Comparison of ENCODE assay signal across 15 mouse cellular contexts in the genomic region with DNA sequence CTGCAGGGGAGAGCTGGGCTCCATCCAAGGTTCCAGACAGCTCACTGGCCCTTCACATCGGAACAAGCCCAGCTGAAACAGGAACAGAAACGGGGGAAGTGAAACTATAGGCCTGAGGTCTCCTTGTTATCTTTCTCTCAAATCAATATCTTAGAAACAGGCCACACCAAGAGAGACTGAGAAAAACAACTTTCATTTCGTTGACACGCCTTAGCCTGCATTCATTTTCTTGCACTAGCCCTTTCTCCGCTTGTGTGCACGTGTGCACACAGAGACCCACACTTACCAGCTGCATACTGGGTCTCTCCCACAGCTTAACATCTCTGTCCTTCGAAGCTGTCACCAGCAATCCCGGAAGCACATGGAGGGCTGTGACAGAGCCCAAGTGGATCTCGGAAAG. TPM values are rescaled to one million over a fixed set of nuclear protein-coding genes. Genes with fewer than 3 reads are reported as not detected.
DNase-seq lines count a peak whose midpoint lies in the region; ATAC-seq lines count a peak whose summit lies in the region.
"Had no signal": no experiment of that assay in that cellular context is flagged by ENCODE, and none has a peak within 500 bp of the region (broad histone marks: within the 10 kb centered on the region; RNA-seq: fewer than 3 reads in every experiment).

No protein-coding gene starts in this region.

- no peaks in the 10 kb centered on the region for H3K27me3 ChIP-seq in liver, embryonic 16.5 days (ENCODE audit: control insufficient read depth, insufficient read depth, low read depth, low read length)
- H3K27me3 ChIP-seq: limb, embryonic 12.5 days had no signal

- no peak overlapping the region for H3K4me3 ChIP-seq in liver, embryonic 16.5 days (ENCODE audit: low read depth, low read length)
- H3K4me3 ChIP-seq: limb, embryonic 12.5 days had no signal

- peaks cover 22% of the 10 kb centered on the region for H3K36me3 ChIP-seq in liver, embryonic 16.5 days (ENCODE audit: control insufficient read depth, insufficient read depth)

- H3K9me3 ChIP-seq in liver, embryonic 16.5 days (replicated peaks; ENCODE audit: control insufficient read depth, low read length), result no peaks in the 10 kb centered on the region
- H3K9me3 ChIP-seq: limb, embryonic 12.5 days had no signal

- H3K4me1 ChIP-seq in liver, embryonic 16.5 days (ENCODE audit: control insufficient read depth, low read depth, low read length), result no peaks in the 10 kb centered on the region
- H3K4me1 ChIP-seq: limb, embryonic 12.5 days had no signal

- H3K4me2 ChIP-seq in liver, embryonic 16.5 days (ENCODE audit: low read depth, low read length), result no peak overlapping the region
- H3K4me2 ChIP-seq: limb, embryonic 12.5 days had no signal

- WGBS in liver, embryonic 16.5 days (ENCODE audit: insufficient replicate concordance), result 39% methylated on average over 9 of the region's 9 CpGs

- no peak overlapping the region for H3K9ac ChIP-seq in liver, embryonic 16.5 days (ENCODE audit: low read depth, low read length)
- H3K9ac ChIP-seq: limb, embryonic 12.5 days had no signal

- ATAC-seq in liver, embryonic 16.5 days (ENCODE audit: low read depth), result no peak
- peak; percentile 77 for ATAC-seq in CD4-positive, CD25-positive, alpha-beta regulatory T cell, adult 4 months
- ATAC-seq in granulocyte monocyte progenitor cell, adult 5-6 weeks (replicated peaks; ENCODE audit: poor library complexity, severe bottlenecking), result peak; percentile 93
- peak; percentile 84 for ATAC-seq in neutrophil, adult 5-6 weeks (ENCODE audit: extremely low read depth, insufficient number of reproducible peaks, low FRiP score, poor library complexity, severe bottlenecking)

- no peak for DNase-seq in liver
- DNase-seq in left cerebral cortex, adult 18-20 months (ENCODE audit: low spot score in 2 of 2), result no peak
- DNase-seq in urinary bladder, postnatal 14 days (ENCODE audit: low spot score), result no peak
- no peak for DNase-seq in kidney, postnatal 14 days
- DNase-seq: adrenal gland, postnatal 25 days; cerebellum, adult 18-20 months; layer of hippocampus, postnatal 36 days; lung, postnatal 10 days; right cerebral cortex, postnatal 25 days had no signal

- H3K27ac ChIP-seq in liver, embryonic 16.5 days (ENCODE audit: low read length), result peak overlapping the region; percentile 9; the same call in 1 of the 2 replicates
- H3K27ac ChIP-seq: limb, embryonic 12.5 days had no signal

RNA-seq across cellular contexts. Expression of a gene that starts 16.6 kb away (rescaled TPM):
- 28.9 and 31.0 TPM in 2 replicates for polyA plus RNA-seq in liver, embryonic 16.5 days (2015; fragmentation: Nextera tagmentation; extraction: Ambion mirVana)
- polyA plus RNA-seq in CD4-positive, CD25-positive, alpha-beta regulatory T cell, adult 4 months (2017; shearing (Covaris generic)), result 100 to 1,000 TPM; 116 to 117 TPM
- total RNA-seq in granulocyte monocyte progenitor cell, adult 5-6 weeks (2014; fragmentation: Nextera tagmentation), result 61.2 and 110 TPM in 2 replicates
- 85.2 and 92.3 TPM in 2 replicates for total RNA-seq in granulocyte monocyte progenitor cell, adult 5-6 weeks (2017)
- total RNA-seq in neutrophil, adult 5-6 weeks (2017), result 79.5 and 95.5 TPM in 2 replicates
- 10 to 100 TPM; 27.0 to 27.8 TPM for total RNA-seq in left cerebral cortex, adult 18-20 months (2021)

RNA-seq across cellular contexts. Expression of a gene that starts 16.7 kb away (rescaled TPM):
- not detected in 2 replicates for polyA plus RNA-seq in liver, embryonic 16.5 days (2015; fragmentation: Nextera tagmentation; extraction: Ambion mirVana)
- not detected for polyA plus RNA-seq in CD4-positive, CD25-positive, alpha-beta regulatory T cell, adult 4 months (2017; shearing (Covaris generic))
- total RNA-seq in granulocyte monocyte progenitor cell, adult 5-6 weeks (2014; fragmentation: Nextera tagmentation), result not detected in 2 replicates
- not detected in 2 replicates for total RNA-seq in granulocyte monocyte progenitor cell, adult 5-6 weeks (2017)
- total RNA-seq in neutrophil, adult 5-6 weeks (2017), result not detected in 2 replicates
- not detected for total RNA-seq in left cerebral cortex, adult 18-20 months (2021)
- total RNA-seq: adrenal gland, postnatal 25 days; layer of hippocampus, postnatal 36 days had no signal
- polyA plus RNA-seq: kidney, embryonic 16.5 days; limb, embryonic 12.5 days had no signal

RNA-seq across cellular contexts. Expression of a gene that starts 38.9 kb away (rescaled TPM):
- polyA plus RNA-seq in liver, embryonic 16.5 days (2015; fragmentation: Nextera tagmentation; extraction: Ambion mirVana), result 14.6 TPM in 2 replicates
- polyA plus RNA-seq in CD4-positive, CD25-positive, alpha-beta regulatory T cell, adult 4 months (2017; shearing (Covaris generic)), result 100 to 1,000 TPM; 119 to 155 TPM
- 43.2 and 47.1 TPM in 2 replicates for total RNA-seq in granulocyte monocyte progenitor cell, adult 5-6 weeks (2014; fragmentation: Nextera tagmentation)
- total RNA-seq in granulocyte monocyte progenitor cell, adult 5-6 weeks (2017), result 39.8 and 54.4 TPM in 2 replicates
- 60.6 and 73.4 TPM in 2 replicates for total RNA-seq in neutrophil, adult 5-6 weeks (2017)
- total RNA-seq in left cerebral cortex, adult 18-20 months (2021), result 10 to 100 TPM; 53.4 to 55.6 TPM

RNA-seq across cellular contexts. Expression of a gene that starts 46.1 kb away (rescaled TPM):
- polyA plus RNA-seq in liver, embryonic 16.5 days (2015; fragmentation: Nextera tagmentation; extraction: Ambion mirVana), result 3.2 and 3.7 TPM in 2 replicates
- 10 to 100 TPM; 16.1 to 24.3 TPM for polyA plus RNA-seq in CD4-positive, CD25-positive, alpha-beta regulatory T cell, adult 4 months (2017; shearing (Covaris generic))
- 41.8 and 54.2 TPM in 2 replicates for total RNA-seq in granulocyte monocyte progenitor cell, adult 5-6 weeks (2014; fragmentation: Nextera tagmentation)
- total RNA-seq in granulocyte monocyte progenitor cell, adult 5-6 weeks (2017), result 17.4 and 21.1 TPM in 2 replicates
- 36.1 and 41.5 TPM in 2 replicates for total RNA-seq in neutrophil, adult 5-6 weeks (2017)
- total RNA-seq in left cerebral cortex, adult 18-20 months (2021), result 1 to 10 TPM; 2.6 to 4.6 TPM
